Mouse (Mus musculus) heart, postnatal 0 days (tissue): ENCODE results near the gene Cdc14b.

ENCODE experiments used
- CTCF ChIP-seq: IDR thresholded peaks from 2 replicates; pipeline ENCODE4 v1.5.1; 2016; ENCODE audit warnings: antibody characterized with exemption, control low read depth, low read depth
- EP300 ChIP-seq: IDR thresholded peaks from 2 replicates; pipeline ENCODE4 v1.6.1; 2016; ENCODE audit warnings: antibody characterized with exemption, low read depth

GRCm38 (mm10) chr13:64197899-64198298 is 77.2 kb downstream of the Cdc14b start:
- TF ChIP-seq CTCF = no peak
- TF ChIP-seq EP300 = no peak
